Mouse (Mus musculus): ENCODE data around the gene Fscn3. TPM values are rescaled to one million over a fixed set of nuclear protein-coding genes. Genes with fewer than 3 reads are reported as not detected.

Fscn3 gene
- total RNA-seq (2021): not detected
- long read RNA-seq, experiment 1: 0 reads
- long read RNA-seq, experiment 2: 0 reads

DNA sequence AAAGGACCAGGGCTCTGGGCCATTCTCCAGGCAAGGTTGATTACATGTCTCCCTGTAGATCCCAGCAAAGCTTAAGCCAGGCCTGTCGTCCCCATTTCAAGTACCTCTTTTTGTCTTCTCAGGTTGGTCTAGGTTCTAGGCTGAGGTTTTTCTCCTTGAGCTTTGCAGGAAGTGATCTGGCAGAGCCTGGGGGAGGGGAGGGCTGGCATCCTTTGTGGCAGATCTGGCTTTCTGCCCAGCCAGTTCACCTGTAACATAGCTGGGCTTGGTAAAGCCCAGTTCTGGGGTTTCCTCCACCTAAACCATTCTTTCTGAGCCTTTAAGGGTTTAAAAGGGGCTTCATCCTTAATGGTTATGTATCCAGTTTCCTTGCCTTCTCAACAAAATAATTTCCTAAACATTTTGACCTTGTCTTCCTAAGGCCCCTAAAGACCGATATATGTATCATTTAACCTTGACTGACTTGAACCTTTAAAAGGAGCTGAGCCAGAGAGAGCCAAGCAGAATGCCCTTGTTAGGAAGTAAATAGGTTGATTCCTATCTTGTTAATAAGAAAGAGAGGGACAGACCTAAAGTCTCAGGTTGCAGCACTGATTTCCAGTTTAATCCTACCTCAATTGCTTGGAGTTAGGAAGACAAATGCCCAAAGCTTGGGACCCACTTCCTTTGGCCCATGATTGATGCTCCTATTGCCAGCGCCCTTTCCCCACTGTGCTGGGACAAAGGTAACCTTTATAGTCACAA is at the start of gene Fscn3:
Gene Fscn3, plus strand, starts transcription at position 694 of the 744 bp plus-strand sequence.
- intact Hi-C loops (cut with DNase I; ENCODE audit: low total_unique reads): no loop called here

GRCm38 (mm10) chr6:28381983-28382382 is 45.6 kb upstream of the Fscn3 start:
- no peak for DNase-seq
- intact Hi-C loops (cut with DNase I; ENCODE audit: low total_unique reads): no loop called here

More for the DNA sequence above, at the start of gene Fscn3:
- DNase-seq: no peak

- intact Hi-C loops (cut with DNase I; ENCODE audit: low total_unique reads): no loop called here
- no peak for DNase-seq
These were observed 42.4 kb upstream of the Fscn3 start for GRCm38 (mm10) chr6:28385169-28385568.

- no peak for DNase-seq
- intact Hi-C loops (cut with DNase I; ENCODE audit: low total_unique reads): no loop called here
These were observed 38.6 kb upstream of the Fscn3 start for GRCm38 (mm10) chr6:28389038-28389437.

- DNase-seq: no peak
- intact Hi-C loops (cut with DNase I; ENCODE audit: low total_unique reads): no loop called here
These were observed 31.3 kb upstream of the Fscn3 start for GRCm38 (mm10) chr6:28396051-28396852.

- intact Hi-C loops (cut with DNase I; ENCODE audit: low total_unique reads): no loop called here
- DNase-seq: no peak
These were observed 30.6 kb upstream of the Fscn3 start for GRCm38 (mm10) chr6:28396853-28397457.

DNA sequence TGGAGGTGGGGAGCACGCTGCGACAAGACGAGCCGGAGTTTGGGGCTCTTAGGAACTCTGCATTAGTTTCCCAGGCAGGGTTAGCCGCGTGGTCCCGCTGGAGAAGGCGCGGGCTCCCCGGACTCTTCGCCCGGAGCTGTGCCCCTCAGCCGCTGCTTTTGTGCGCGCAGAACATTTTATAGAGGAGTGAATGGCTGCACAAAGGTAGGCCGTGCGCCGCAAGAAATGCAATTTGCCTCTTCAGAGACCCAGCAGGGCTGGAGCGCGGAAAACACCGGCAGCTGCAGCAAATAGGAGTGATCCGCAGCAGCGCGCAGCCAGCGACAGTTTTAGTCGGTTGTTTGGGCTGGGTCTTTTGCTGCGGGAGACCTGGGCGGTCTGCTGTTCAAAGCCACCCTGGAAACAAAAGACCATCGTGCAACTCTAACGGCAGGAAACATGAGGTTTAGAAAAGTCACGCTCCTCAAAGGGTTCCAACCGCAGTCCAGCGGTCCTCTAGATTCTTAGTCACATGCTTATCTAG is 29.8 kb upstream of the Fscn3 start, which contains the start of gene Zfp800:
Gene Zfp800, minus strand, starts transcription at position 325 of the 523 bp plus-strand sequence.
- no peak for DNase-seq
- intact Hi-C loops (cut with DNase I; ENCODE audit: low total_unique reads): no loop called here

DNA sequence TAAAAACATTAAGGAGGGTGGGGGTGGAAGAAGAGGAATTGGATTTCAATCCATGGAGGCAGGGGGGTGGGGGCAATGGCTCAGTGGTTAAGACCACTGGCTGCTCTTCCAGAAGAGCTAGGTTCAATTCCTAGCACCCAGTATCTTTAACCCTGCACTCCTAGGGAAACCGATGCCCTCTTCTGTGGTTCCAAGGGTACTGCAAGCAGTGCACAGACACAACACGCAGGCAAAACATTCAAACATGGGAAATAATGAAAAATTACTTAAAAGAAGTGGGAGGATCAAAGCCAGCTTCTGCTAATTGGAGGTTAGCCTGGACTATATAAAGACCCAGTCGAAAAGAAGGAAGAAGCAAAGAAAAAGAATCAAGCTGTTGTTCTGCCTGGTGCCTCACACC is 28.9 kb upstream of the Fscn3 start:
- intact Hi-C loops (cut with DNase I; ENCODE audit: low total_unique reads): no loop called here

GRCm38 (mm10) chr6:28399791-28400190 is 27.8 kb upstream of the Fscn3 start:
- no peak for DNase-seq
- intact Hi-C loops (cut with DNase I; ENCODE audit: low total_unique reads): no loop called here

More for the DNA sequence above, 28.9 kb upstream of the Fscn3 start:
- no peak for DNase-seq

DNA sequence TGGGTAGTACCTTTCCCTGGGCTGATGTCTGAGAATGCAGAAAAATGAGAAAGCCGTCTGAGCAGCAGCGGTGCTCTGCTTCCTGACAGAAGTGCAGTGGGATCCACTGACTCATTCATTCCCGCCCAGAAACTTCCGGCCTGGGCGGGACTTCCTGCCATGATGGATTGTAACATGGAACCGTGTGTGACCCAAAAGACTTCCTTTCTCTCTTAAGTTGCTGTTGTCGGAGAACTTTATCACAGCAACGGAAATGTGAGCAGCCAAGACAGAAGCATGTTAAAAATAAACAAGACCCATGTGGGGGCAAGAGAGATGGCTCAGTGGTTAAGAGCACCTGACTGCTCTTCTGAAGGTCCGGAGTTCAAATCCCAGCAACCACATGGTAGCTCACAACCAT is 17.5 kb upstream of the Fscn3 start:
- no peak for DNase-seq
- intact Hi-C loops (cut with DNase I; ENCODE audit: low total_unique reads): no loop called here

DNA sequence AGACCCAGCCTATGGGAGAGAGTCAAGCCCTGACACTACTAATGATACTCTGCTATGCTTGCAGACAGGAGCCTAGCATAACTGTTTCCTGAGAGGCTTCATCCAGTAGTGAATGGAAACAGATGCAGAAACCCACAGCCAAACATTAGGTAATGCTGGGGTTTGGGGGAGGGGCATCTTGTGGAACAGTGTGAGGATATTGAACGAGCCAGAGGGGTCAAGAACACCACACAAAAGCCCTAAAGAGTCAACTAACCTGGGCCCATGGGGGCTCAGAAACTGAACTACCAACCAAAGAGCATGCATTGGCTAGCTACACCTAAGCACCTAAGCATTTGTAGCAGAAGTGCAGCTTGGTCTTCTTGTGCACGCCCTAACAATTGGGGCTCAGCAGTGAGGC is 16.4 kb upstream of the Fscn3 start:
- intact Hi-C loops (cut with DNase I; ENCODE audit: low total_unique reads): no loop called here
- no peak for DNase-seq

- DNase-seq: no peak
- intact Hi-C loops (cut with DNase I; ENCODE audit: low total_unique reads): no loop called here
These were observed 10.6 kb upstream of the Fscn3 start for GRCm38 (mm10) chr6:28416981-28417380.

- peak; percentile 91 for DNase-seq
- intact Hi-C loops (cut with DNase I; ENCODE audit: low total_unique reads): no loop called here
These were observed 9.1 kb upstream of the Fscn3 start for GRCm38 (mm10) chr6:28418449-28418848.

DNA sequence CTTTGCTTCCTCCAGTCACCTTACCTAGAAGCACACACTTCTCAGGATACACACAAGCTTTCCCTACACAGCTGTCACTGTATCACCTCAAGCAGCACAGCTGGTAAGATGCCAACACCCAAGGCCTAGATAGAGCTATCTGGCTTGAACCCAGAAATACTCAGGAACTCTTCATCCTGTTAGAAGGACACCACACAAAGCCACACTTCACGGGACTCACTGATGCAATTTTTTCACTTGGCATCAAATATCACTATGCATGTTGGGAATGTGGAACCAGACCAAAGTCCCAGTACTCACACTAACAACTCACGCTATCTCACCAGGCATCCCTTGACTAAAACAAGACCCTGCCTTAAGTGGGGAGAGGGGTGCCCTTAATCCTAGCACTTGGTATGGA is 7.9 kb upstream of the Fscn3 start:
- no peak for DNase-seq
- intact Hi-C loops (cut with DNase I; ENCODE audit: low total_unique reads): loop anchor here (5.0 kb wide), 1 partner anchor 58 kb away; the partner anchor contains the start of gene Snd1

DNA sequence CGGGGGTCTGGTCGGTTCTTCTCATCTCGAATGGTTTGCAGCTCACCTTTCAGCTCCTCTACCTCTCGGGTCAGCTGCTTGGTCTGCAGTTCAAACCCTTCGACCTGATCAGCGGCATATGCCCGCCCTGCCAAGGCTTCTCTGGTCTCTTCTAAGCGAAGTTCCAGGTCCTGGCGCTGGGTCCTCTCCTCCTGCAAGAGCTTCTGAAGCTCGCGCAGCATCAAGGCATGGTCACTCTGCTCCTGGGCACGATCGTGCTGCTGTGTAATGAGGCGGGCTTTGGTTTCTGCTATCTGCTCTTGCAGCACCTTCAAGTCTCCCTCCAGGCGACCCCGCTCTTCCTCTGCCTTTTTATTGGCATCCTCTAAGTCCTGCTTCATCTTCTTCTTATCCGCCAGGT is 7.2 kb upstream of the Fscn3 start:
- intact Hi-C loops (cut with DNase I; ENCODE audit: low total_unique reads): loop anchor here (5.0 kb wide), 1 partner anchor 57 kb away; the partner anchor contains the start of gene Snd1
- no peak for DNase-seq

- no peak for DNase-seq
- intact Hi-C loops (cut with DNase I; ENCODE audit: low total_unique reads): loop anchor here (5.0 kb wide), 1 partner anchor 56 kb away; the partner anchor contains the start of gene Snd1
These were observed 6.7 kb upstream of the Fscn3 start for GRCm38 (mm10) chr6:28420865-28421264.

DNA sequence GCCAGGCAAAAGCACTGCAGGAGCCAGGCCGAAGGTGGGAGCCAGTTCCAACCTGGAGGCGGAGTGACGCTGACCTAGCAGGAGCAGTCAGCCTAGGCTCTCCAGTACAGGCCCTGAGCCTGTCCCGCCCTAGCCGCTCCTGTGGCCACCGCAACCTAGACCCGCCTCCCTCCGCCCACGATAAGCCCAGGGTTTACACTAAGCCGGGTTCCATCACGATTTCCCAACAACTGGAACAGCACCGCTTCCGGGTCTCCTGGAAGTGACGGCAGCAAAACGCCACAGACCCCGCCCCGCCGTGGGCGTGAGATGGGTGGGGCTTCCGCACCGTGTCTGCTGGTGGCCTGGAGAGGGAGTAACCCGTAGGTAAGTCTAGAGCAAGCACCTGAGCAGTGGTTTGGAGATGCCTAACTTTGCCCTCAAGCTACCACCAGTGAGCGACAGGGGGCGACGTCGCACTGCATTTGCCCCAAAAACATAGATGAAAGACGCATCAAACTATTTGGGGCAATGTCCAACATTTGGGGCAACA is 6.1 kb upstream of the Fscn3 start:
- peak; percentile 94 for DNase-seq
- intact Hi-C loops (cut with DNase I; ENCODE audit: low total_unique reads): loop anchor here (5.0 kb wide), 1 partner anchor 56 kb away; the partner anchor contains the start of gene Snd1

GRCm38 (mm10) chr6:28422651-28423290 is 4.8 kb upstream of the Fscn3 start:
- intact Hi-C loops (cut with DNase I; ENCODE audit: low total_unique reads): loop anchor here (5.0 kb wide), 1 partner anchor 55 kb away; the partner anchor contains the start of gene Snd1
- DNase-seq: no peak

- DNase-seq: peak; percentile 97
- intact Hi-C loops (cut with DNase I; ENCODE audit: low total_unique reads): loop anchor here (5.0 kb wide), 1 partner anchor 54 kb away; the partner anchor contains the start of gene Snd1
These were observed 4.3 kb upstream of the Fscn3 start, which contains the start of gene Arf5 for GRCm38 (mm10) chr6:28423313-28423712. Gene Arf5, plus strand, starts transcription at chr6:28423560.
